Mouse (Mus musculus) CH12.LX (cell line): Measurements from ENCODE around the gene Prune2.

Experiments
- CTCF ChIP-seq, 2 experiments: IDR thresholded peaks in 1 of 2; conservative IDR thresholded peaks in 1 of 2; 2 replicates each; pipeline ENCODE4 v1.5.1; 2011 to 2012; ENCODE audit warnings: low read depth in 2 of 2, low read length in 2 of 2, improper control_type of control experiment in 1 of 2, inconsistent platforms in 1 of 2, mild to moderate bottlenecking in 1 of 2, moderate library complexity in 1 of 2
- E2F4 ChIP-seq: IDR thresholded peaks from 2 replicates; pipeline ENCODE4 v1.6.1; 2011; ENCODE audit warnings: low read depth, low read length, improper control_type of control experiment; ENCODE audit not compliant: insufficient replicate concordance
- EP300 ChIP-seq: IDR thresholded peaks from 2 replicates; pipeline ENCODE4 v1.6.1; 2011; ENCODE audit warnings: low read length, improper control_type of control experiment
- MAX ChIP-seq: IDR thresholded peaks from 2 replicates; pipeline ENCODE4 v1.6.1; 2011; ENCODE audit warnings: low read length, improper control_type of control experiment
- MEF2A ChIP-seq: IDR thresholded peaks from 2 replicates; pipeline ENCODE4 v1.6.1; 2014; ENCODE audit warnings: low read depth, mild to moderate bottlenecking, inconsistent platforms, low read length, improper control_type of control experiment, borderline replicate concordance
- MYC ChIP-seq: IDR thresholded peaks from 2 replicates; pipeline ENCODE4 v1.6.1; 2011; ENCODE audit warnings: low read depth, mild to moderate bottlenecking, improper control_type of control experiment, low read length
- POLR2A ChIP-seq: IDR thresholded peaks from 2 replicates; pipeline ENCODE4 v1.6.1; 2011; ENCODE audit warnings: low read depth, mild to moderate bottlenecking, improper control_type of control experiment, low read length
- POLR2AphosphoS2 ChIP-seq: IDR thresholded peaks from 2 replicates; pipeline ENCODE4 v1.6.1; 2011; ENCODE audit warnings: low read depth, low read length, improper control_type of control experiment
- RCOR1 ChIP-seq: conservative IDR thresholded peaks from 2 replicates; pipeline ENCODE4 v1.6.1; 2012; ENCODE audit warnings: low read depth, mild to moderate bottlenecking, inconsistent platforms, low read length, improper control_type of control experiment
- USF1 ChIP-seq: IDR thresholded peaks from 2 replicates; pipeline ENCODE4 v1.6.1; 2014; ENCODE audit warnings: low read depth, mild to moderate bottlenecking, inconsistent platforms, low read length, improper control_type of control experiment
- USF2 ChIP-seq: conservative IDR thresholded peaks from 2 replicates; pipeline ENCODE4 v1.6.1; 2011; ENCODE audit warnings: low read depth, low read length, improper control_type of control experiment
- ZNF384 ChIP-seq: IDR thresholded peaks from 2 replicates; pipeline ENCODE4 v1.6.1; 2012; ENCODE audit warnings: low read depth, low read length, improper control_type of control experiment, inconsistent platforms

- TF ChIP-seq USF1 (no peak), CTCF (conservative IDR thresholded peaks at IDR 0.05 in 1 of 2, IDR thresholded peaks at IDR 0.05 in 1 of 2; ENCODE audit: low read depth in 2 of 2, low read length in 2 of 2) (no peak), POLR2A (no peak), MEF2A (no peak), POLR2AphosphoS2 (no peak), E2F4 (no peak), ZNF384 (no peak), EP300 (no peak), MAX (no peak), MYC (no peak), RCOR1 (no peak), USF2 (no peak)
Measured at GRCm38 (mm10) chr19:17252845-17253244, 296.9 kb downstream of the Prune2 start.
